Mouse (Mus musculus): Measurements from ENCODE around the gene Prtn3.

Prtn3 gene

DNA sequence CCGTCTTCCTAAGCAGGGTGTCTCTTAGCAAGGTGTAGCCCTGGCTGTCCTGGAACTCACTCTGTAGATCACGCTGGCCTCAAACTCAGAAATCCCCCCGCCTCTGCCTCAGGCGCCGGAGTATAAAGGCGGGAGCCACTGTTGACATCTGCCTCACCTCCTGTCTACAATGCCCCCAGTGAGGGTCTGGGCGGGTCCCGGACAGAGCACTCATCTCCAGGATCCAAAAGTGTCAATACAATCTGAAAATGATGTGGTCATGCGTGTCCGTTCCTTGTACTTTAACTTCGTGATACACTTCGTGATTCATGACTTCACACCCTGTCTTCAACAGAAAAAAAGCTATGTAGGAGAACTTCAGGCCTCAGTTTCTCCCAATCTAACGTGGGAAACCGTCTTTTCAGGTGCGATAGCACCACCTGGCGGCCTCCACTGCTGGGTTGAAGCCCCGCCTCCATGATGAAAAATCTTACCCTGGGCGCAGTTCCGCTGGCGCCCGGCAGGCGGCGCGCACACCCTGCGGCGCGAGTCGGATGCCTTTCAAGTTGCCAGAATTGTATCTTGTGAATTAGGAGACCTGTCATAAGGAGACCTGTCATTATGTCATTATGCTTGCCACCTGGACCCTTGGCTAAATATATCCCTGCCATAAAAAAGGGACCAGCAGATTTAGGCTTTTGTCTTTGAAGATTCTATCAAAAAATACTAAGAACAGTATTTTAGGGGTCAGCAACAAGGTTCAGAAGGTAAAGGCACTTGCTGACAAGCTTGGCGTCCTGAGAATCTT lies 50.9 kb downstream of the Prtn3 start:
- CTCF ChIA-PET = interaction anchor here (0.7 to 3.2 kb wide), 7 partner anchors 14 to 90 kb away, joined by 3 to 14 read pairs (median 9); partner anchors contain the start of gene Gm26602

DNA sequence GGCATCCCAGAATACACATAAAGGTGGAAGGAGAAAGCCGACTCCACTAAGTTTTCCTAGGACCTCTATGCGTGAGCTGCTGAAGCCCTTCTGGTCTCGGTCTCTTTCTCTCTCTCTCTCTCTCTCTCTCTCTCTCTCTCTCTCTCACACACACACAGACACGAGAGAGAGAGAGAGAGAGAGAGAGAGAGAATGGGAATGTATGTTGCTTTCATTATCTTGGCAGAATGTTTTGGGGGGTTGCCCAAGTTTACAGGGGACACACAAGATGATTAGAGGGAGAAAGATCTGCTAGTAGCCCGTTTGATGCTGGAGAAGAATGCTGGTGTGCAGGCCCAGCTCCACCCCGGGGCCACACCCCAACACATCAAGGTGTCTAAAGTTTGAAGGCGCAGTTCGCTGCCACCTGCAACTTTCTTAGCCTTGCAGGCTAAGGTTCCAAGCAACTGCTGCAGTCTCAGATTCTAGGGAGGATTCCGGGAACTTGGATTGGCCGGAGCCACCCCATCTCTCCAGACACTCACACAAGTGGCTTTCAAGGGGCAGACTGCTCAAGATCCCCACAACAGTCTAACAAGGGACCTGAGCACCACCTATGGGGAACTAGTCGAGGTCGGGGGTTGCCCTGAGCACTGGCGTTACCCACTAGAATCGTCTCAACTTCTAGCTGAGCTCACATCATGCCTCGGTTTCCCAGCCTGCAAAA lies 51.7 kb downstream of the Prtn3 start:
- CTCF ChIA-PET = interaction anchor here (0.7 to 3.2 kb wide), 7 partner anchors 15 to 91 kb away, joined by 3 to 14 read pairs (median 9); partner anchors contain the start of gene Gm26602

DNA sequence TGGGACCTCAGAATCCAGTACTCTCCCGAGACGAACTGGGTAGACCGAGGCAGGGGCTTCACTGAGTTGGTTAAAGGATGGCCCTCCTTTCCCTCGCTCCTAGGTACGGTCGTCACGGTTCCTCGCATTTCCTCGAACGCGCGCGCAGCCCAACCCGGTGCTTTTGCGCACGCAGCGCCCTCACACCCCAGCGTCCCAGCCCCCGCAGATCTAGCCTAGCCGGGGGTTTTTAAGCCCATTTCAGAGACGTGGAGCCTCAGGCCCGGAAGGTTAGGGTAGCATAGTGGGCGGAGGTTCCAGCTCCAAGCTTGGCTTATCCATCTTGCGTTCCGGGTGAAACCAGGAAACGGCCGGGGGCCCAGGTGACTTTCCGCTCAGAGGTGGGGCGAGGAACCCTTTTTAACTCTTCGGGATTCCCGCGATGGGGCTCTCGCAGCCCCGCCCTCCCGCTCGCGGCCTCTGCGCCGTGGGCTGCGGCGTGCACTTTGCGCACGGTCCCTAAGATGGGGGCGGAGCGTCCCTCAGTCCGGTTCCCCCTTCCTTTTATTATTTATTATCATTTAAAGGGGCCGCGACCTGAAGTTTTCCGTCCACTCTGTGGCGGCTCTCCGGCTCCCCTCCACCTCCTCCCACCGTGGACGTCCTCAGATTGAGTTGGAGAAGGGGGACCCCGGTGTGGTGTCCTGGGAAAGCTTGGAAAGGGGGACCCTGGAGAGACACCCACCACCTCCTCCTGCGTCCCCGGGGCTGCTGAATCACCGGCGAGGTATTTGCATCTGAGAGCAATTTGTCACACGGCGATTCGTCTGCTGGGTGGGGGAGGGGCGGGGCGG lies 52.4 kb downstream of the Prtn3 start, which contains the start of gene Arid3a:
Arid3a (plus strand) TSS at position 553 of the 833 bp plus-strand sequence.
- CTCF ChIA-PET = interaction anchor here (0.7 to 3.2 kb wide), 4 partner anchors 27 to 92 kb away, joined by 3 to 14 read pairs (median 10); no protein-coding TSS in a partner anchor

DNA sequence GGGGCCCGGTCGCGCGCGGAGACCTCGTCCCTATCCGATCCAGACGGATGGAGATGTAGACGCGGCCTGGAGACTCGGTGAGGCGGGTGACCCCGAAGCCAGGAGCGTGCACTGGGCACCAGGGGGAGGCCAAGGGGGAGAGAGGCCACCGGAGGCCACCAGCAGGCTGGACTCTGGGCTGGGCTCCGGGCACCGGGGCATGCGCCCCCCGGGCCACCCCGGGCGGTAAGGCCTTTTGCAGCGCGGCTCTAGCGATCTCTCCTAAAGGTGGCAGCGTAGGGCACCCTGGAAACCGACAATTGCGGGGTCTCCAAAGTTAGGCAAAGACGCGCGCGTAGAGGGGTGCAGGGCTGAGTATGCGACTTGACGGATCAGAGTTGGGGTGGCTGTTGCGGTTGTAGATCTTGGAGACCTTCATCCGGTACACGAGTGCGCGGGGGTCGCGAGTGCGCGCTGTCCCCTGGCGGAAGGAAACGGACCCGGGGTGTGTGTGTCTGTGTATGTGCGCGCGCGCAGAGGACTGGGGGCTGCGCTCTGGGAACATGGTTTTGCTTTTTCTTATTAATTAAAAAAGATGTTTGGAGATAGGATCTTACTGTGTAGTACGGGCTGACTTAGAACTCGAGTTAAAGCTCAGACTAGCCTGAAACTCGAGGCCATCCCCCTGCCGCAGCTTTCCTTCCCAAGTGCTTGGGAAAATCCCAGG lies 53.2 kb downstream of the Prtn3 start:
- CTCF ChIA-PET = interaction anchor here (0.5 to 3.2 kb wide), 6 partner anchors 23 to 214 kb away, joined by 3 to 14 read pairs (median 6); no protein-coding TSS in a partner anchor

DNA sequence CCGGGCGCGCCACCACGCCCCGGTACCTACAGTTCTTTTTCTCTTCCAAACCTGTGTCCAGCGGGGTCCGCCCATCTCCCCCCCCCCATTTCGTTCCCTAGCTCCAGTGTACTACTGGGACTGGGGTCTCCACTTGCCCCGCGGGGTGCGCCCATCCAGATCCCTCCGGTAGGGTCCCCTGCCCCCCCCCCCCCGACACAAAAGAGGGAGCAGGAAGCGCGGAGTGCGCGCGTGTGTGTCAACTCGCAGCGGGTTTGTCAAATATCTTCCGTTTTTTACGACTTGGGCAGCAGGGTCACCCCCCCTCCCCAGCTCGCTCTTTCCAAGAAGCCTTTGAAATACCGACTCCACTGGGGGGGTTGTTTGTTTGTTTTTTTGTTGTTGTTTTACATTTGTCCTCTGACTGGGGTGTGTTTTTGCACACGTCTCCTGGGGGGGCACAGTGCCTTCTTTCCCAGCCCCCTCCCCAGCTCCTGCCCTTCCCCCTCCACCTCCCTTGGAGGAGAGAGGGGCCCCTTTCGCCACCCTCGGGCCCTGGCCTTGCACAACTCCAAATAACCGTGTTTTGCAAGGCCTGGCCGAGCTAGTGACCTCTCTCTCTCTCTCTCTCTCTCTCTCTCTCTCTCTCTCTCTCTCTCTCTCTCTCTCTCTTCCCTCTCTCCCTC lies 53.9 kb downstream of the Prtn3 start:
- CTCF ChIA-PET = interaction anchor here (0.5 to 3.2 kb wide), 8 partner anchors 10 to 224 kb away, joined by 3 to 11 read pairs (median 4); partner anchors contain the start of gene Misp

DNA sequence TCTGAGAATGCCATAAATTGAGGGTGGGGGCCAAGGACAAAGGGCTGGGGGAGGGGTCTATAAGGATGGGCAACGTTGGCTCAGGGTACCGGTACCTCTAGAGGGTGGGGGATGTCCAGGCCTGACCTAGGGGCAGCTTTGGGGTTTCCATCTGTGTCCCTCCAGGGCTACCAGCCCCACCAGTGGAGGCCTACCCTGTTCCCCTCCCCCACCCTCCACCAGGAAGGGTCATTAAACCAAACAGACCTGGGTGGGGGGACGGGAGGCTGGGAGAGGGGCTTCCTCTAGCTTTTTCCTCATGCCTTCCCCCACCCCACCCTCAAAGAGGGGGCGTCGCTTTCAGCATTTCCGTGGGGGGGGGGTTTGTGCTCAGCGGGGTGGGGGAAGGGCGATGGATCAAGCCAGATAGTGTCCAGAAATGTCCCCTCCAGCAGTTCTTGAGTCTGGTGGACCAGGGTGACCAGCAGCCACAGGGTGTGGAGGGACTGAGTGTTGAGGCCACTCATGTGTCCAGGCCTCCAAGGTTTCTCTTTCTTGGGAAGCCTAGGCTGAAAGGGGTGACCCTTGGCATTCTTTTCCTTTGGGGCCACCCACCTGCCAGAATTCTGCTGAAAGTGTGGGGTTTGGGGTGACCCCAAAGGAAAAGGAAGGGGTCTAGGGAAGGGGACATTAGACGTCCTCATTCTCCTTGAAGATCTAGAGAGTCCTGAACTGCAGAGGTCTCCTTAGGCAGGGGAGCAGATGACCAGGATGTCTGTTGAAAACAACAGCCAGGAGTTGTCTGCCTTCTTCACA lies 54.8 kb downstream of the Prtn3 start:
- CTCF ChIA-PET = interaction anchor here (0.6 to 0.7 kb wide), 2 partner anchors 15 to 223 kb away, joined by 3 to 4 read pairs; no protein-coding TSS in a partner anchor

DNA sequence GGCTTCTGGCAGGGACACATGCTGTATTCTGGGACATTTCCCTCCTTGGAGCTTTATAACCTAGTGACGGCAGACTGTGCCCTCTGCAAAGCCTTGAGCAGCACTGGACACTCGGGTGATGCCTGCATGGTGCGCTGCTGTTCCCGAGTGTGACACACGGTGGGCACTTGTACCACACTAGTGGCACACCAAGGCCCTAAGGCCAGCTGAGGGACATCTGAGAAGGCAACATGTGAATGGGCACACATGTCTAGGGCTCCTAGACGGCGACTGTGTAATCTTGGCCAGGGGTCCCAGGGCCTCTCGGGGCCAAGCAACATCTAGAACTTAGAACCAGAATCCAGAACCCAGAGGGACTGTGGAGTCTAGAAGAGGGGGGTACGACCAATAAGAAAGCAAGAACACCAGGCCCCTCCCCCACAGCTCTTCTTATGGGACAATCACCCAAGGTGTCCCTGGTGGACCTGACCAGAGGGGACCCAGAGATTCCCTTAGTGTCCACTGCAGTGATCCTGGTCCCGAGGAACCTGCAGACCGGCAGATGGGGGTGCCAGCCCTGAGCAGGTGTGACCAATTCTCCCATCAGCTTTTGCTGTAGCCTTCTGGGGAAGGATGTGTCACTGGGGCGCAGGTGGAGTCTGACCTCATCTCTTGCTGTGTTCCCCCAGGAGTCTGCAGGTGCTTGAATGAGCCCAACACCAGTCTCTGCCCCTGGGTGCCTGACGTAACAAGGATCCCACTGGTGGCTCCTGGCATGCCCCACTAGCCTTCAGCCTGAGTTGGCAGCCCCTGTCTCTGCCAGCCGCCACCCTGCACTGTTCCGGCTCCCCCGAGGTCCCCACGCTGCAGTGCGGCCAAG lies 55.9 kb downstream of the Prtn3 start:
- CTCF ChIA-PET = no interaction called here

DNA sequence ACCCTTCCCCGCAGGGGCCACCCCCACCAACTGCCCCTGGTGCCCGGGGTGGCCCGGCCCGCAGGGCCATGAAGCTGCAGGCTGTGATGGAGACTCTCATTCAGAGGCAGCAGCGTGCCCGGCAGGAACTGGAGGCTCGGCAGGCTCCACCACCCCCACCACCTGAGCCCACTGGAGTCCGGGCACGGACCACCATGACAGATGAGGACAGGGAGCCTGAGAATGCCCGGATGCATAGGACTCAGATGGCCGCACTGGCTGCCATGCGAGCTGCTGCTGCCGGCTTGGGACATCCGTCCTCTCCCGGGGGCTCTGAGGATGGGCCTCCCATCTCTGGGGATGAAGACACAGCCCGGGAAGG lies 56.5 kb downstream of the Prtn3 start:
- CTCF ChIA-PET = no interaction called here

DNA sequence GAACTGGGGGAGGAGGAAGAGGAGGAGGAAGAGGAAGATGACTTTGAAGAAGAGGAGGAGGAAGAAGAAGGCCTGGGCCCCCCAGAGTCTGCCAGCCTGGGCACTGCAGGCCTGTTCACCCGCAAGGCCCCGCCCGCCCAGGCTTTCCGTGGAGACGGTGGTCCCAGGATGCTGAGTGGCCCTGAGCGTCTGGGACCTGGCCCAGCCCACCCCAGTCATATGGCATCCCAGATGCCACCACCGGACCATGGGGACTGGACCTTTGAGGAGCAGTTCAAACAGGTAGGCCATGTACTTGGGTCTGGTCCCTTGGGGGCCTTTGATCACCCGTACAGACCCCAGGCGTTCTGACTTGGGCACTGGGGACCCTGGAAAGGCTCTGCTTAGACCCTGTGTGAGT lies 57.5 kb downstream of the Prtn3 start:
- CTCF ChIA-PET = no interaction called here

DNA sequence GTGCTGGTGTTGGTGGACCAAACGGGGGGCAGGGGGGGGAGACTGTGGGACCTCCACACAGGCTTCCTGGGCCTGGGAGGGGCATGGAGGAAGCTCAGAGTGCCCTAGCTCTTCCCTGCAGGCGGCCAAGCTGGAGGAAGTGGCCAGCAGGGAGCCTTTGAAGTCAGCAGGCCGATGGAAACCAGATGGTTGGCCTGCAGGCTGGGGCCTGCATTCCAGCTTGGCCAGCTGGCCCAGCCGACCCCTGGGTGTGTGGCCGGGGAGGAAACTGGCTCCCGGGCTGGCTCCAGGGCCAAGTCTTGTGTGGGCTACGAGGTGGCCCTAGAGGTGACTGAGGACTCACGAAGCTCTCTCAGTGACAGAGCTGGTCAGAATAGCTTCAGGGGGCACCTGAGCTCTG lies 58.5 kb downstream of the Prtn3 start:
- CTCF ChIA-PET = no interaction called here
